Mouse (Mus musculus) 3T3-L1 (cell line): ENCODE data around the gene Myh14.

Experiments used
- DNase-seq: peaks from one replicate; pipeline ENCODE4 v3.0.0-alpha.2; 2015; ENCODE audit warnings: low read depth, low spot score

The Myh14 gene

GRCm38 (mm10) chr7:44633407-44633806 lies 37.2 kb downstream of the Myh14 start:
- no peak for DNase-seq

GRCm38 (mm10) chr7:44632676-44633075 lies 38.0 kb downstream of the Myh14 start:
- no peak for DNase-seq

DNA sequence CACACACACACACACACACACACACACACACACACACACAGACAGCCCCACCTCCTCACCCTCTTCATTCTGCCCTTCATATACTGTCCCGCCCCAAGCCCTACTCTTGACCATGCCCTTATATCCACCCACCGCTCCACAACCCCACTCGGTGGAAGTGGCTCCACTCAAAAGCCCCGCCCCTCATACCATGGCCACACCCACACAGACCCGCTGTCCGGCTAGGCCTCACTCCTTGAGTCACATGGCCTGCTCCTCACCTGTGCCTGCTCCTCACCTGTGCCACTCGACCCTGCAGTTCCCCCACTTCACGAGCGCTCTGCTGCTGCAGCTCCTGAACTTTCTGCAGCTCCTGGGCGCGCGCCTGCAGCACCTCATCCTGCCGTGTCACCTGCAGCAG lies 40.2 kb downstream of the Myh14 start:
- DNase-seq: no peak

DNA sequence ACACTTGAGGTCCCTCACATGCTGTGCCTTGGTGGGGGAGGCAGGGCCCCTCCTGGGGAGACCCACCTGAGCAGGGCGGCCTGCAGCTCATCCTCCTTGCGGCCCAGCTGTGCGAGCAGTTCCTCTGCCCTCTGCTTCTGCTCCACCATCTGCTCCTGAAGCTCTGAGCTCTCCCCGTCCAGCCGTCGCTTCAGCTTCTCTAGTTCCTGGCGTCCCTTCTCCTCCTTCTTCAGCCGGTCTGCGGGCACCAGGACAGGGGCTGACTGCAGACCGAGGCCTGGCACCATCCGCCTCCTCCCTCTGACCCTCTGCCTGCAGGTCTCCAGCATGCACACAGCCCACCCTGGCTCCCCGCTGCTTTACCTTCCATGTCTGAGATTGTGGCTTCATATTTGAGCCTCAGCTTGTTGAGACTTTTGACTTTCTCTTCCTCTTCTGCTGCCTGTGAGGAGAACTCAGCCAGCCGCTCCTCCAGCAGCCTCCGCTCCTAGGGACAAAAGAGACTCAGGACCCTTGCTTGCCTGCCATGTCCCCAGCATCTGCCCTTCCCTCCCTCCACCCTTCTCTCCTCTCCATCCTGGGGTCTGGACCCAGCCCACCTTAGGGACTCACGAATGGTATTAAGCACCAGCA lies 42.1 kb downstream of the Myh14 start:
- DNase-seq: no peak

GRCm38 (mm10) chr7:44626966-44627365 lies 43.7 kb downstream of the Myh14 start:
- no peak for DNase-seq

GRCm38 (mm10) chr7:44626068-44626385 lies 44.6 kb downstream of the Myh14 start:
- DNase-seq: no peak

DNA sequence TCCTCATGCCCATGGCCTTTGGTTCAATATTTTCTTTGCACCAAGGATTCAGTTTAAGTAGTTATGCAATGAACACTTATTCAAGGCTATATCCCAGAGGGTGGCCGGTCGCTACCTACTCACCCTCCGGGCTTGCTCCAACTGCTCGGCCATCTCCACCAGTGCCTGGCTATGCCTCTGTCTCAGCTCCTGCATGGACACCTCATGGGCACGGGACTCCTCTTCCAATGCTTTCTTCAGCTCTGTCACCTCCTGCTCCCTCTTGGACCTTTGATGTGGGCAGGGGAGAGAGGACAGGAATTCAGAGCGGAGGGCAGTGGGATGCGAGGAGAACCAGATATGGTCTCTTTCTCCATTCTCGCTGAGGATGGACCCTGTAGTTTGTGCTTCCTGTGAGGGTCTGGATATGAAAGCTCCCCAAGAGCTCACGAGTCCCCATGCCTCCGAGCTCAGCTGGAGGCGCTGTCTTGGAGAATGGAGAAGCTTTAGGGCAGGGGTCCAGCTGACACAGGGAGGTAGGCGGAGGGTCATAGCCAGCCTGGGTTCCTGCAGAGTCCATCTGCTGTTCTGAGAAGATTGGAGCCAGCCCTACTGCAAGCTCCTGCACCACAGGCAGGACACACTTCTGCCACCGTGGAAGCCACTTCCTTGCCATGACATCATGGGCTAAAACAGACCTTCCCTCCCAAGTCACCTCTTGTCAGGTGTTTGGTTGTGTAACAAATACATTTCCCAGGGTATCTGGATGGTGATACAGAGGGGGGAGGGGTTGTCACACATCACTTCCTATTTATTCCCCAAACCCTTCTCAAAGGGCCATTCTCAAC lies 45.2 kb downstream of the Myh14 start:
- no peak for DNase-seq

DNA sequence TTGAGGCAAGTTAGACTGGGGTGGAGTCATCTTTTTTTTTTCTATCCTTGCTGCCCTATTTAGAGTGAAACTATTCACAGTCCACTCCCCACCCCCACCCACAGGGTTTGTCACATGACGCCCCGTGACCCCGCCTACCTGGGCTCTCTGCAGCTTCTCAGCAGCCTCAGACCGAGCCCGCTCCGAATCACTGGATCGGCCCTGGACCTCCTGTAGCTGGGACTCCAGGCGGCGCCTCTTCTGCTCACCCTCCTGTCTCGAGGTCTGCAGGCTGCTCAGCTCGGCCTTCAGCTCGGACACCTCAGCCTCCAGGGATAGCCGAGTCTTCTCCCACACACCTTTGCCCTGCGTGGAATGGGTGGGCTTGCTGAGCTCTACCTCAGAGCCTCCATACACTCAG lies 45.8 kb downstream of the Myh14 start:
- no peak for DNase-seq

DNA sequence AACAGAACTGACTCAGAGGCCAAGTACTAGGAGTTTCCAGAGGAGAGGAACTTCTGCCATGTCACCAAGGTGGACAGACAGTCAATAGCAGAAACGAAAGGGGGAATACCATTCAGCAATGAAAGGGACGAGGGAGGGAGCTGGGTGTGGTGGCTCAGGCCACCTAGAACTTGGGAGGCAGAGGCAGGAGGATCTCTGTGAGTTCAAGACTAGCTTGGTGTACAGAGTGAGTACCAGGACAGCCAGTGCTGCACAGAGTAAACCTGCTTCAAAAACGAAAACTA lies 46.2 kb downstream of the Myh14 start:
- DNase-seq: no peak

GRCm38 (mm10) chr7:44623714-44624542 lies 46.7 kb downstream of the Myh14 start:
- DNase-seq: no peak

- peak; percentile 13 for DNase-seq
Observed at GRCm38 (mm10) chr7:44617059-44617458, 53.6 kb downstream of the Myh14 start.

DNA sequence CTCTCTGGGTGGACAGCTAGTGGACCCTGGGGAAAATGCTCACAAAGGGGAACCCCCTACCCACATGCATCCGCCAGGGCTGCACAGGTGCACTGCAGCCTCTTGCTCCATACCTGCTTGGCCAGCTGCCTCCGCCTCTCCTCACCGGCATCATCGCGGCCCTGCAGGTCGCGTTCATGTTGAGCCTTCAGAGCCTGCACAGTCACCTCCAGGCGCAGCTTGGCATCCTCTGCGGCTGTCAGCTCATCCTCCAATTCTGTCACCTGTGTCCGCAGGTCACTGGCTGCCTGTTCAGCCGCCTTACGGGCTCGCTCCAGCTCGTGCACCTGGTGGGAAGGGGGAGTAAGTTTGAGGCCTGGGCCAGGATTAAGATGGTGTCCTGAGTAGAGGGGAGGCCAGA lies 54.7 kb downstream of the Myh14 start:
- no peak for DNase-seq

- DNase-seq: no peak
Observed at GRCm38 (mm10) chr7:44615309-44615708, 55.3 kb downstream of the Myh14 start.

- DNase-seq: no peak
Observed at GRCm38 (mm10) chr7:44614041-44614688, 56.5 kb downstream of the Myh14 start.

DNA sequence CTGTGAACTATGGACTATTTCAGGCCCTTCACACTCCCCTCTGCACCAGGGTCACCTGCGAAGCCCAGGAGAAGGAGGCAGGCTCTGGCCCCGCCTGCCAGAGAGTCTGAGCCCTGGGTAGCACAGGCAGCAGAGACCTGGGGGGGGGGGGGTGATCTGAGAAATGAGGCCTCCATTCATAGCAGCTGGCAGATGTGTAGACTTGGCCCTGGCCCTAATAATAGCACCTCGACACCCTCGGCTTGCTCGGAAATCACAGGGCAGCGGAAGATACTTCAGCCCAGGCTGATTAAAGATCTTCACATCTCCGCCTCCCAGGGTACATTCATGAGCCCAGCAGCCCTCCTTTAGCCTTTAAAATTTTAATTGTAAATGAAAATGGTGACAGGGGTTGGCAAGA lies 58.5 kb downstream of the Myh14 start:
- DNase-seq: no peak

GRCm38 (mm10) chr7:44606171-44606901 lies 64.3 kb downstream of the Myh14 start:
- DNase-seq: no peak

GRCm38 (mm10) chr7:44605436-44605835 lies 65.2 kb downstream of the Myh14 start:
- DNase-seq: no peak

GRCm38 (mm10) chr7:44604619-44605018 lies 66.0 kb downstream of the Myh14 start:
- DNase-seq: no peak

DNA sequence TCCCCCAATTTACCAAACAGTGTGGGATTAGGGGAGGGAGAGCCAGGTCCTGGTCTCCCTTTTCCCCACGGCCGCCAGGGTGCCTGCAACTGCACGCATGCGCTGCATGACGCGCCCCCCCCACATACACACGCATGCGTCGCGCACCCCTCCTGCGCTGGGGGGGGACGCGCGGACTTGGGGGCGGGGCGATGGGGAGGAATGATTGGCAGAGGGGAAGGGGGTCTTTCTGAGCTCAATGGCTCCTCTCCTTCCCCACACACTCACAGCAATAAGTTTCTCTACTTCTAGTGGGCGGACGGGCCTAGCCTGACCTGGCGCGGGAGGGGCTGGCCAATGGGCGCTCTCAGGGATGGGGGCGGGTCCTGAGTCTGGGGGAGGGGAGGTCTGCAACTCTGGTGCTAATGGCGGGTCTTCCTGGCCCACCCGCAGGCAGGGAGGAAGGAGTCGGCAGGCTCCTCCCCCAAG lies 66.5 kb downstream of the Myh14 start:
- peak; percentile 56 for DNase-seq

GRCm38 (mm10) chr7:44603186-44603855 lies 67.3 kb downstream of the Myh14 start:
- DNase-seq: no peak

GRCm38 (mm10) chr7:44602443-44602842 lies 68.2 kb downstream of the Myh14 start:
- no peak for DNase-seq
